Mouse (Mus musculus): ENCODE results near the gene Trove2.

GRCm38 (mm10) chr1:143762159-143762558 lies 14.7 kb downstream of the Trove2 start:
- TF ChIP-seq CTCF (conservative IDR thresholded peaks at IDR 0.05; ENCODE audit: low read length) (no peak), NANOG (IDR thresholded peaks at IDR 0.05; ENCODE audit: borderline replicate concordance, low read length) (no peak), POU5F1 (IDR thresholded peaks at IDR 0.05; ENCODE audit: borderline replicate concordance, low read length) (no peak)

All from E14TG2a.4 (cell line).